ENCODE assay signal across 23 mouse cellular contexts in genomic region chr5:103598264-103598663, GRCm38 (mm10). TPM values are rescaled to one million over a fixed set of nuclear protein-coding genes. Genes with fewer than 3 reads are reported as not detected.
DNase-seq lines count a peak whose midpoint lies in the region; ATAC-seq and TF ChIP-seq lines count a peak whose summit lies in the region.
"Had no signal": no experiment of that assay in that cellular context is flagged by ENCODE, and none has a peak within 500 bp of the region (broad histone marks: within the 10 kb centered on the region; RNA-seq: fewer than 3 reads in every experiment).

No protein-coding gene starts in this region.

- peak overlapping the region; percentile 35; the same call in 1 of the 2 replicates for H3K27ac ChIP-seq in heart, embryonic 12.5 days (ENCODE audit: poor library complexity, severe bottlenecking)
- peak overlapping the region; percentile 8; the same call in 1 of the 2 replicates for H3K27ac ChIP-seq in kidney, postnatal 0 days
- H3K27ac ChIP-seq in kidney, embryonic 15.5 days = no peak overlapping the region
- H3K27ac ChIP-seq: forebrain, embryonic 12.5 days; heart, adult 2 months; liver, embryonic 15.5 days had no signal

- peaks cover 6% of the 10 kb centered on the region; the same call in 1 of the 2 replicates for H3K36me3 ChIP-seq in heart, embryonic 12.5 days
- H3K36me3 ChIP-seq in kidney, postnatal 0 days (ENCODE audit: insufficient read depth, low read length) = peaks cover 3% of the 10 kb centered on the region; the same call in 1 of the 2 replicates
- peaks cover 47% of the 10 kb centered on the region for H3K36me3 ChIP-seq in kidney, embryonic 15.5 days
- H3K36me3 ChIP-seq: forebrain, embryonic 12.5 days; liver, embryonic 15.5 days had no signal

- ATAC-seq in heart, embryonic 12.5 days (ENCODE audit: insufficient number of reproducible peaks, low FRiP score) = no peak
- ATAC-seq in kidney, postnatal 0 days (replicated peaks; ENCODE audit: low FRiP score, low read depth) = no peak
- ATAC-seq in kidney, embryonic 15.5 days (replicated peaks; ENCODE audit: low FRiP score) = no peak
- ATAC-seq in frontal cortex, adult (ENCODE audit: low TSS enrichment) = no peak
- ATAC-seq: CD4-positive, CD25-positive, alpha-beta regulatory T cell, adult 4 months; forebrain, postnatal 0 days; hindbrain, embryonic 16.5 days had no signal

- DNase-seq in cerebellum, postnatal 10 days = peak; percentile 39 to 52
- no peak for DNase-seq in cerebellum, adult 18-20 months
- no peak for DNase-seq in heart, adult 11 months
- DNase-seq in kidney, postnatal 0 days (ENCODE audit: low spot score) = no peak
- DNase-seq: adrenal gland, postnatal 14 days; forebrain, postnatal 0 days; heart, adult 2 months; heart, postnatal 14 days; lung, postnatal 14 days; midbrain, embryonic 14.5 days; thymus, postnatal 4 days had no signal

- H3K9me3 ChIP-seq in heart, embryonic 12.5 days (replicated peaks) = no peaks in the 10 kb centered on the region
- H3K9me3 ChIP-seq in kidney, postnatal 0 days (replicated peaks; ENCODE audit: low read length) = no peaks in the 10 kb centered on the region
- H3K9me3 ChIP-seq in kidney, embryonic 15.5 days (replicated peaks) = no peaks in the 10 kb centered on the region
- H3K9me3 ChIP-seq: forebrain, embryonic 12.5 days; liver, embryonic 15.5 days had no signal

- 61% methylated on average over 9 of the region's 9 CpGs for WGBS in heart, embryonic 12.5 days
- WGBS in kidney, postnatal 0 days = 70% methylated on average over 9 of the region's 9 CpGs
- 85% methylated on average over 9 of the region's 9 CpGs for WGBS in kidney, embryonic 15.5 days

- H3K4me2 ChIP-seq in heart, embryonic 12.5 days = no peak overlapping the region
- no peak overlapping the region for H3K4me2 ChIP-seq in kidney, postnatal 0 days (ENCODE audit: low read length)
- H3K4me2 ChIP-seq in kidney, embryonic 15.5 days = no peak overlapping the region
- H3K4me2 ChIP-seq: forebrain, embryonic 12.5 days; liver, embryonic 15.5 days; lung, embryonic 14.5 days had no signal

- no peak overlapping the region for H3K4me3 ChIP-seq in heart, embryonic 12.5 days
- no peak overlapping the region for H3K4me3 ChIP-seq in kidney, postnatal 0 days (replicated peaks; ENCODE audit: low read depth, low read length)
- H3K4me3 ChIP-seq in kidney, embryonic 15.5 days (replicated peaks) = no peak overlapping the region
- H3K4me3 ChIP-seq: forebrain, embryonic 12.5 days; heart, adult 2 months; liver, embryonic 15.5 days had no signal

- no peak for TF ChIP-seq CTCF in kidney, postnatal 0 days (IDR thresholded peaks at IDR 0.05; ENCODE audit: low read depth)

- no peaks in the 10 kb centered on the region for H3K27me3 ChIP-seq in heart, embryonic 12.5 days (replicated peaks)
- H3K27me3 ChIP-seq in kidney, postnatal 0 days (ENCODE audit: insufficient read depth, low read length) = no peaks in the 10 kb centered on the region
- H3K27me3 ChIP-seq in kidney, embryonic 15.5 days = no peaks in the 10 kb centered on the region
- H3K27me3 ChIP-seq: forebrain, embryonic 12.5 days; liver, embryonic 15.5 days had no signal

- peaks cover 33% of the 10 kb centered on the region for H3K4me1 ChIP-seq in heart, embryonic 12.5 days (replicated peaks)
- no peaks in the 10 kb centered on the region for H3K4me1 ChIP-seq in kidney, postnatal 0 days (replicated peaks; ENCODE audit: insufficient read depth, low read length)
- H3K4me1 ChIP-seq in kidney, embryonic 15.5 days = peaks cover 7% of the 10 kb centered on the region; the same call in 1 of the 2 replicates
- H3K4me1 ChIP-seq: liver, embryonic 15.5 days had no signal

- H3K9ac ChIP-seq in heart, embryonic 12.5 days = no peak overlapping the region
- H3K9ac ChIP-seq in kidney, postnatal 0 days (ENCODE audit: low read depth, low read length) = no peak overlapping the region
- H3K9ac ChIP-seq in kidney, embryonic 15.5 days = no peak overlapping the region
- H3K9ac ChIP-seq: forebrain, embryonic 12.5 days; forebrain, postnatal 0 days; liver, embryonic 15.5 days; lung, embryonic 14.5 days had no signal

RNA-seq across cellular contexts. Expression of gene Slc10a6, which starts 30.9 kb away (rescaled TPM):
- polyA plus RNA-seq in heart, embryonic 12.5 days (2016; fragmentation: Nextera tagmentation; extraction: Ambion mirVana) = 0.20 and 0.26 TPM in 2 replicates
- polyA plus RNA-seq in kidney, postnatal 0 days (2015; fragmentation: Nextera tagmentation; extraction: Ambion mirVana) = 0.27 and 0.39 TPM in 2 replicates
- polyA plus RNA-seq in kidney, embryonic 15.5 days (2015; fragmentation: Nextera tagmentation; extraction: Ambion mirVana) = 0.19 and 0.32 TPM in 2 replicates
- polyA plus RNA-seq: CD4-positive, CD25-positive, alpha-beta regulatory T cell, adult 4 months; forebrain, embryonic 12.5 days; liver, embryonic 15.5 days had no signal

RNA-seq across cellular contexts. Expression of gene 1700016H13Rik, which starts 57.5 kb away (rescaled TPM):
- 0.18 and 0.26 TPM in 2 replicates for polyA plus RNA-seq in heart, embryonic 12.5 days (2016; fragmentation: Nextera tagmentation; extraction: Ambion mirVana)
- 0.11 and 0.20 TPM in 2 replicates for polyA plus RNA-seq in kidney, postnatal 0 days (2015; fragmentation: Nextera tagmentation; extraction: Ambion mirVana)
- polyA plus RNA-seq in kidney, embryonic 15.5 days (2015; fragmentation: Nextera tagmentation; extraction: Ambion mirVana) = 0.22 TPM in 1 of 2 replicates, not detected in the other
- polyA plus RNA-seq: CD4-positive, CD25-positive, alpha-beta regulatory T cell, adult 4 months; embryonic facial prominence, embryonic 14.5 days; forebrain, embryonic 12.5 days; hindbrain, embryonic 11.5 days; liver, adult 2 months; liver, embryonic 15.5 days; neural tube, embryonic 14.5 days had no signal

Comparison
In these comparisons a context has a peak if more than half of its experiments do, and no peak if none do; other contexts are left out.
1. DNase-seq: peak in cerebellum, postnatal 10 days (2 of 2); none in cerebellum, adult 18-20 months (0 of 2), heart, adult 11 months (single experiment) and kidney, postnatal 0 days (single experiment).